Mouse (Mus musculus) testis, postnatal 14 days (tissue): ENCODE results near the gene Gm20388.
A peak's percentile ranks its signal among the peaks of the same experiment; 100 is the strongest.

Experiments used
- DNase-seq: peaks from one replicate; pipeline ENCODE4 v3.0.0; 2021; ENCODE audit warnings: low spot score

Gm20388 gene

GRCm38 (mm10) chr8:122574667-122575251 is 2664.1 kb downstream of the Gm20388 start:
- DNase-seq = no peak

DNA sequence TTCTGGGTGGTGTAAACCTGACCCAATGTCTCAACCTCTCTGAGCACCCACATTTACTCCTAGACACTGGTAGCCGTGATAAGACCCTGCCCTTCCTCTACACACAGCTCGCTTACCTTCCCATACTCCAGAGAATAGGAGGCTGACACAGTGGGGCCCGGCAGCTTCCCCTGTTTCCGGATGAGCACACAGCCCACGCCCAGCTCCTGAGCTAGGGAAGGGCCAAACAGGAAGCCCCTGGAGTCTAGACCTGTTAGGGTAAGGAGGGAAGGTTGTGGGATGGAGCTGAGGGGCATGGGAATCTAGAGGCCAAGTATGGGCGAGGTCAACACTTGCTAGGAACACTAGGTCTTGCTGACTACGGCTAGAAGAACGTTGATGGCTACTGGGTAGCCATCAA is 2664.6 kb downstream of the Gm20388 start:
- no peak for DNase-seq

DNA sequence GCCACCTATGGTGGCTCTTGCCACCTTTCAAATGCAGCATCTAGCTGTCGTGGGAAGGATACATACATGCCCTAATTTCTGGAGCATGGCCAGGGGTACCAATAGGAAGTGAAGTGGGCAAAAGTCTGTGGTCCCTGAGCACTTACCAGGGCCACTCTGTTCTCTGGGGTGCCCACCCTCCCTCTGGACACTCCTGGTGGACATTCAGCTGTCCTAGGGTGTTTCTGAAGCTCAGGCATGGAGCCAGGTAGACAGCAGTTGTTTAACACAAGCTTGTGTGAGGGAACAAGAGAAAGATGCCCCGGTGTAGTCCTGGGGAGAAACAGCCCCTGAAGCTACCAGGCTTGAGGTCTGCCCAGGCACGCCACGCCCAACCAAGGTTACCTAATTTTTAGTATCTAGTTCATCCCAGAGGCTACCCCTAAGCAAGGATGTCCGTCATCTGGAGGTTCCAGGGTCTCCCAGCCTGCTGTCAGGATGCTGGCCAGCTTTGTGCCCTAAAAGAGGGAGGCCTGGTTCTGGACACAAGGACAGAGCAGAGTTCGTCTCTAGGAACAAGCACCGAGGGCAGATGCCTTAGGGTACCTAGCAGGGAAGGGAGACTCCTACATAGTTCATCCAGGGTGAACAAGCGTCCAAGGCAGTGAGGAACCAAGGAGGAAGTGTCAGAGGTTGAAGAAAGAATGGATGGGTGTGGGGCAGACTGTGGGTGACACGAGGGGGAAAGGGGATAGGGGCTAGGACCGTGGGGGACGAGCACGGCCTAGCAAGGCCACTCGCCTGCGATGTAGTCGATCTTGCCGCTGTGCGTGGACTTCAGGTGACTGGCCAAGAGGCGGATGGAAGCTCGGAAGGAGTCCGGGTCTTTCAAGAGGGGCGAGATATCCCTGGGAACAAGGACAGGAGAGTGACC is 2665.3 kb downstream of the Gm20388 start:
- DNase-seq = no peak

DNA sequence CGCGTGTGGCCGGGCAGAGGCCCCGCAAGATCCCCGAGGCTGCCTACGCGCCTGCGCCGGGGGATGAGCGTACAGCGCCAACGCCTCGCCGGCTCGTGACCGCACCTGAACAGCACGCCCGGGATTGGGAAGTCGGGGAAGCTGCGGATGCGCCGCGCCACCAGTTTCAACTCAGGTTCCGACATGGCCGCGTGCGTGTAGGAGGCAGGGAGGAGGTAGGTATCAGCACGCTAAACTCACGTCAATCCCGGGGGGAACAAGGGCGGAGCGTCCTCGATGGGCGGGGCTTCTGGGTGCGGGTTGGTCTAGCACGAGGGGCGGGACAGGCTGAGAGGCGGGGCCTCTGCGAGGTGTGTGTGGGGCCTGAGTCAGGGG is 2666.0 kb downstream of the Gm20388 start, which contains the start of gene Aprt:
Gene Aprt, minus strand, starts transcription at position 262 of the 375 bp plus-strand sequence.
- peak; percentile 92 for DNase-seq

- no peak for DNase-seq
Measured at GRCm38 (mm10) chr8:122577116-122577515, 2666.5 kb downstream of the Gm20388 start.

DNA sequence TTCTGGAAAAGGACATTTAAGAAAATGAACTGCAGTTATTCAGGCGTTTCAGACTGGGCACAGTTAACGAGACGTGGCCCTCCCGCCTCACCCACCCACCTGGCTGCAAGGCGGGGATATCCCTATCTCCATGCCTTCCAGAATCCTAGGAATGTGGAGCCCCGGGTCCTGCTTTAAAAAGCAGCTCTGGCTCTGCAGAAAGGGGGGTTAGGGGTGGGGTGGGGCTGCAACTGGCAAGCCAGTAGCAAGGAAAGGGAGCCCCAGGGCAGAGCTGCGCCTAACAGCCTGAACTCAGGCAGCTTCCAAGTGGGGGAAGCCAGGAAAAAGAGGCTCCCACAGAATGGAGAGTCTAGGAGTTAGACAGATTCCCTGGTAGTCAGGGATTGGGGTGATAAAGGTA is 2668.6 kb downstream of the Gm20388 start:
- DNase-seq = no peak

DNA sequence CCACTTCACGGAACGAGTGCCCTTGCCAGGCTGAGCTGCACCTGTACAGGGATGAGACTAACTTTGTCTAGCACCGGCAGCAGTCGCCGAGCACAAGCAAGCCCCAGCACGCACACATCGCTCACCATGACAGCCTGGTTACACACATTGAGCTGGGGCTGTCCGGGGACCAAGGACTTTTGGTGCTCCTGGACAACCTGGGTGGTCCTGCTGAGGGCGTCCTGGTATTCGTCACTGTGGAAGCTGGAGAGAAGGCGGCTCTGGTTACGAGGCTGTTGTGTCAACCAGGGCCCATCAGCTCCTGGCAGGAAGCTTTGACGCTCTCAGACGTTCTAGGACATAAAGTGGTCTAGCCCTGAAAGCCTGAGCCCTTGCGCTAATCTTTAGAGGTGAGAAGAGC is 2670.3 kb downstream of the Gm20388 start:
- no peak for DNase-seq

- DNase-seq = no peak
Measured at GRCm38 (mm10) chr8:122584981-122585380, 2674.3 kb downstream of the Gm20388 start.

- DNase-seq = no peak
Measured at GRCm38 (mm10) chr8:122585411-122585891, 2674.8 kb downstream of the Gm20388 start.

DNA sequence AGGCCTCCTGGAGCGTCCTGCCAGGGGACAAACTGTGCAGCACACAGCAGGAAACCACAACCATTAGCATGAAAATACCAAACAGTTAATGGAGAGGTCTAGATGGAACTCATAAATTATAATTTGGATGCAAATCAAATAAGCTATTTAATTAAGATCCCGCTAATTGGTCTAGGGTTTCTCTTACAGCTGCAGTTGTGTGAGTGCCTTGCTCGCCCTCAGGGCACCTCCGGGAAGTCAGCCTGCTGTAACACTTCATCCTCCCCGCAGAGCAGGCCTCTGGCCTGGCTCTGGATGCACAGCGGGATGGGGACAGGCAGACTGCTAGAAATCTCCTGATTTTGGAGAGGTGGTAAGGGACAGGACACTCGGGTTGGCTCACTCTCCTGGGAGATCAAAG is 2675.5 kb downstream of the Gm20388 start:
- no peak for DNase-seq

GRCm38 (mm10) chr8:122586749-122587148 is 2676.1 kb downstream of the Gm20388 start:
- no peak for DNase-seq

GRCm38 (mm10) chr8:122593240-122593639 is 2682.6 kb downstream of the Gm20388 start:
- no peak for DNase-seq

DNA sequence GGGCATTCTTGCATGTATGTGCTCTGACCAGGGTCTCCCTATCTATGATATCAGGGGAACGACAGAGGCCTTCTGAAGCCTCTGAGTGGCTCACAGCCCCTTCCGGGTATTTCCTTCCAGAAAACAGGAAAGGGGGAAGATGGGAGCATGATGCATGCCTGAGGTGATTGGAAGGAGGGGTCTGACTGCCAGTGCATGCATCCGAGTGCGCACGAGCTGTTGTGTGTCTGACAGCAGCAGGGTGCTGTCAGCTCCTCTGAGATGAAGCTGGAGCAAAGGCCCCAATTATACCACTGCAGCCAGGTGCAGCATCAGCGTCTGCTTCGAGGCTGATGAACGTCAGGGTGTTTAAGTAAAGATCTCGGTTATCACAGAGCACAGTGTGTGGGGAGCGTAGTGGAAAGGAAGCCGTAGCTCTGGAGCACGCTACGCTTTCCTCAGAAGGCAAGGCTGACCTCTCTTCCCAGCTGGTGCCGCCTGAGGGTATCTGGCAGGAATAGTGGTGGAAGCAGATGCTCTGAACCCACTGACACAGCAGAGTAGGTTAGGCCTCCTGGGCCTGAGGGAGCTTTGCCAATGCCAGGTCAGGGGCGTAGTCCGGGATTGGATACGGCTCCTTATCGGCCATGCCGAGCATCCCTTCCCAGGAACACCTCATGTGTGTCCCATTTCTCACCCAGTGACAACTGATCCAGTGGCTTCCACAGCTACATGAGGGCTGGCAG is 2683.3 kb downstream of the Gm20388 start:
- no peak for DNase-seq

GRCm38 (mm10) chr8:122596031-122596430 is 2685.4 kb downstream of the Gm20388 start:
- DNase-seq = no peak

GRCm38 (mm10) chr8:122600666-122601065 is 2690.0 kb downstream of the Gm20388 start:
- DNase-seq = no peak

DNA sequence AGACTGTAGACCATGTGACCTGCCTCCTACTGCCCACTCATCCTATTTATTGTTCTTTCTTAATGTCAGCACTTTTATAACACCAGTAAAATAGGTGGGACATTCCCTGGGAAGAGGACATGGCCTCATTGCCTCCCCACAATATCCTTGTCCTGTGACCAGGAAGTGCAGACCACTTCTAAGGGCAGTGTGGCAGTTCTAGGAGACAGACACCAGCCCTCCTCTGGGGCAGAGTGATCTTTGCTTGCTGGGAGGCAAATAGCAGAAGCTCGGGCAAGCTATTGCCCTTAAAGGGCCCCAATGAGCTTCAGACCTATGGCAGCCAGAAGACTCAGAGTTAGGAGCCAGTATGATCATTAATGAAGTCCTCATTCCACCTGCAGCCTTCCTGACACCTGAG is 2694.0 kb downstream of the Gm20388 start:
- DNase-seq = no peak

GRCm38 (mm10) chr8:122605367-122605766 is 2694.7 kb downstream of the Gm20388 start:
- DNase-seq = no peak

GRCm38 (mm10) chr8:122606810-122607209 is 2696.2 kb downstream of the Gm20388 start:
- DNase-seq = no peak

- no peak for DNase-seq
Measured at GRCm38 (mm10) chr8:122610209-122610608, 2699.6 kb downstream of the Gm20388 start.

DNA sequence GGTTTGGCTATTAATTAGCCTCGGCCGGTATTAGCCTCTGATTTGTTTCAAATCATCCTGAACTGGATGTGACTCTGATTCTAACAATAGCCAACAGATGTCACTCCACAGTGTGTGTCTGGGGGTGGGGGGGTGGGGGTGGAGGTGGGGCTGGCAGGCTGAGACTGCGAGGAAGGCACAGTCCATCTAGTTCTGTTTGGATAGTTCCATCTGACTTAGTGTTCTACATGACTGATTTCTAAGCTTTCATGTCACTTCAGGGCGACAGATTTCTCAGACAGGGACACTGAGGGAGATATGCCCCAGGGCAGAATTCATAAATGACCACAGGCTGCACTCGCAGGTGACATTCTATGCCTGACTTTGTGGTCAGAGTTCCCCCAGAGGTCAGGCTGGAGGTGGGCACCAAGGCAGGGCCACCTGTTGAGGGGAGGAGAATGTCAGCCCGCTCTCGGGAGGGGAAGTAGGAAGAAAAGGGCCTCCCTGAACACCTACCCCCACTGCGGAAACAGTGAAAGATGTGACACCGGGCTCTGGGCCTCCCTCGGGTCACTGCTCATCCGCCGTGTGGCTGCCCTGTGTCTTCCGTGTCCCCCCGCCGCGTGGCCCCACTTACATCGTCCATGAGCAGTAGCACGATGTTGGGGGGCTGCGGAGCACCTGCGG is 2700.1 kb downstream of the Gm20388 start:
- DNase-seq = no peak

- peak; percentile 95 for DNase-seq
Measured at GRCm38 (mm10) chr8:122611295-122612133, 2700.9 kb downstream of the Gm20388 start, which contains the start of the genes Galns and Trappc2l. Gene Galns (minus strand): TSS chr8:122611463. Gene Trappc2l (plus strand): TSS chr8:122611640.
